Mouse (Mus musculus) heart, adult 18-20 months (tissue): ENCODE data around the gene Ankrd63. TPM values are rescaled to one million over a fixed set of nuclear protein-coding genes. Genes with fewer than 3 reads are reported as not detected.
A peak's percentile ranks its signal among the peaks of the same experiment; 100 is the strongest.

Experiments
- DNase-seq, 2 experiments: peaks; one replicate each; pipeline ENCODE4 v3.0.0; 2021 to 2022; ENCODE audit warnings: mixed read lengths in 1 of 2
- long read RNA-seq, 2 experiments: library from polyadenylated mRNA; stranded (forward); transcript quantifications; one replicate each; pipeline ENCODE4 v2.0.0; 2021
- total RNA-seq, 2 experiments: library from RNA; stranded (reverse); gene quantifications; 2 replicates each; pipeline ENCODE4 v1.2.3; 2021

Ankrd63 gene
- 1 to 10 TPM; 1.1 to 1.3 TPM for total RNA-seq
- long read RNA-seq, experiment 1, full-length matches to known transcripts = 1 of 1 reads
- long read RNA-seq, experiment 1, partial matches to known transcripts = 0 of 1 reads
- long read RNA-seq, experiment 1, other reads (novel, unspliced or antisense) = 0 of 1 reads
- long read RNA-seq, experiment 2, full-length matches to known transcripts = 1 of 1 reads
- long read RNA-seq, experiment 2, partial matches to known transcripts = 0 of 1 reads
- long read RNA-seq, experiment 2, other reads (novel, unspliced or antisense) = 0 of 1 reads

- DNase-seq = peak in 1 of 2 experiments; percentile 28
Observed at GRCm38 (mm10) chr2:118703913-118704730, at the start of gene Ankrd63. Gene Ankrd63, minus strand, starts transcription at chr2:118703963.

- no peak for DNase-seq
Observed at GRCm38 (mm10) chr2:118752792-118753108, 49.0 kb upstream of the Ankrd63 start.

- DNase-seq = peak; percentile 64 to 74
Observed at GRCm38 (mm10) chr2:118751896-118752791, 48.4 kb upstream of the Ankrd63 start.

- peak; percentile 77 to 90 for DNase-seq
Observed at GRCm38 (mm10) chr2:118750476-118750875, 46.7 kb upstream of the Ankrd63 start.

GRCm38 (mm10) chr2:118749341-118749884 is 45.6 kb upstream of the Ankrd63 start:
- DNase-seq = peak; percentile 58 to 82

GRCm38 (mm10) chr2:118747301-118747960 is 43.7 kb upstream of the Ankrd63 start:
- DNase-seq = peak; percentile 55 to 71

- DNase-seq = peak; percentile 35 to 62
Observed at GRCm38 (mm10) chr2:118745915-118746901, 42.4 kb upstream of the Ankrd63 start.

GRCm38 (mm10) chr2:118745232-118745884 is 41.6 kb upstream of the Ankrd63 start, which contains the start of gene Inafm2:
Gene Inafm2, plus strand, starts transcription at chr2:118745758.
- DNase-seq = peak; percentile 92 to 97

GRCm38 (mm10) chr2:118744621-118745020 is 40.9 kb upstream of the Ankrd63 start:
- no peak for DNase-seq

- peak; percentile 67 to 69 for DNase-seq
Observed at GRCm38 (mm10) chr2:118743261-118743943, 39.6 kb upstream of the Ankrd63 start.

- DNase-seq = no peak
Observed at GRCm38 (mm10) chr2:118741183-118741582, 37.4 kb upstream of the Ankrd63 start.

GRCm38 (mm10) chr2:118740341-118740740 is 36.6 kb upstream of the Ankrd63 start:
- DNase-seq = peak in 1 of 2 experiments; percentile 22

- no peak for DNase-seq
Observed at GRCm38 (mm10) chr2:118733341-118733740, 29.6 kb upstream of the Ankrd63 start.

- DNase-seq = no peak
Observed at GRCm38 (mm10) chr2:118731981-118732380, 28.2 kb upstream of the Ankrd63 start.

- peak; percentile 66 to 82 for DNase-seq
Observed at GRCm38 (mm10) chr2:118730622-118730915, 26.8 kb upstream of the Ankrd63 start.

- no peak for DNase-seq
Observed at GRCm38 (mm10) chr2:118729816-118730621, 26.3 kb upstream of the Ankrd63 start.

GRCm38 (mm10) chr2:118729194-118729593 is 25.4 kb upstream of the Ankrd63 start:
- no peak for DNase-seq

GRCm38 (mm10) chr2:118728337-118728736 is 24.6 kb upstream of the Ankrd63 start, which contains the start of gene Plcb2:
Gene Plcb2, minus strand, starts transcription at chr2:118728438.
- DNase-seq = no peak
